Mouse (Mus musculus) embryonic fibroblast, embryonic 13.5 days (primary cell): Measurements from ENCODE around the gene Pik3r5.

ENCODE experiments used
- CTCF ChIP-seq: IDR thresholded peaks from 2 replicates; pipeline ENCODE4 v1.5.1; 2011; ENCODE audit warnings: mild to moderate bottlenecking, control low read depth, low read length, moderate library complexity, borderline replicate concordance; ENCODE audit not compliant: insufficient read depth
- POLR2A ChIP-seq: IDR thresholded peaks from 2 replicates; pipeline ENCODE4 v1.6.1; 2011; ENCODE audit warnings: low read depth, mild to moderate bottlenecking, control low read depth, low read length, moderate library complexity

GRCm38 (mm10) chr11:68475676-68476075, 43.8 kb downstream of the Pik3r5 start:
- no peak for TF ChIP-seq CTCF
- TF ChIP-seq POLR2A = no peak
